Mouse (Mus musculus) midbrain, postnatal 0 days (tissue): ENCODE measurements around the gene Prss50. TPM values are rescaled to one million over a fixed set of nuclear protein-coding genes. Genes with fewer than 3 reads are reported as not detected.

Experiments
- ATAC-seq: fragments of 200-750 bp; cut with Nextera tagmentation; 2 replicates; pipeline ENCODE4 v1.8.0; 2017; ENCODE audit warnings: moderate number of reproducible peaks, mild to moderate bottlenecking, moderate TSS enrichment, moderate library complexity; ENCODE audit not compliant: low FRiP score
- DNase-seq: peaks from one replicate; pipeline ENCODE4 v3.0.0-alpha.2; 2015; ENCODE audit warnings: low spot score
- H3K27ac ChIP-seq: fragments of 300-500 bp; sonication (generic); 2 replicates; pipeline ENCODE4 v1.5.1; 2014; ENCODE audit warnings: low read depth, mild to moderate bottlenecking, low read length, mixed read lengths
- H3K27me3 ChIP-seq: fragments of 300-500 bp; sonication (generic); 2 replicates; pipeline ENCODE4 v1.6.1; 2014; ENCODE audit warnings: low read length, control low read depth, mixed read lengths; ENCODE audit not compliant: insufficient read depth
- H3K36me3 ChIP-seq: fragments of 300-500 bp; sonication (generic); 2 replicates; pipeline ENCODE4 v1.6.1; 2014; ENCODE audit warnings: low read length, control low read depth, mixed read lengths; ENCODE audit not compliant: insufficient read depth
- H3K4me1 ChIP-seq: fragments of 300-500 bp; sonication (generic); 2 replicates; pipeline ENCODE4 v1.6.1; 2014; ENCODE audit warnings: mild to moderate bottlenecking, control low read depth, antibody characterized with exemption, low read length, mixed read lengths; ENCODE audit not compliant: insufficient read depth
- H3K4me2 ChIP-seq: fragments of 300-500 bp; sonication (generic); 2 replicates; pipeline ENCODE4 v1.6.1; 2014; ENCODE audit warnings: low read depth, mild to moderate bottlenecking, low read length, mixed read lengths; ENCODE audit not compliant: poor library complexity, severe bottlenecking
- H3K4me3 ChIP-seq: fragments of 300-500 bp; sonication (generic); 2 replicates; pipeline ENCODE4 v1.5.1; 2014; ENCODE audit warnings: low read depth, mild to moderate bottlenecking, low read length, moderate library complexity
- H3K9ac ChIP-seq: fragments of 300-500 bp; sonication (generic); replicated peaks from 2 replicates; pipeline ENCODE4 v1.6.1; 2014; ENCODE audit warnings: mild to moderate bottlenecking, low read length, moderate library complexity, mixed read lengths; ENCODE audit not compliant: poor library complexity, severe bottlenecking
- H3K9me3 ChIP-seq: fragments of 300-500 bp; sonication (generic); 2 replicates; pipeline ENCODE4 v1.6.1; 2016; ENCODE audit warnings: low read length, control low read depth
- CTCF ChIP-seq: IDR thresholded peaks from 2 replicates; pipeline ENCODE4 v1.5.1; 2016; ENCODE audit warnings: antibody characterized with exemption, mild to moderate bottlenecking
- WGBS: fragments of 180-500 bp; shearing (Covaris S2); extraction: QIAGEN DNeasy Blood & Tissue Kit; methylation state at CpG from one replicate; pipeline ENCODE4 v1.1.7; 2014; 5-methylcytosine and 5-hydroxymethylcytosine counted together
- polyA plus RNA-seq: library from polyadenylated mRNA; unstranded; fragments of >200 nt; fragmentation: Nextera tagmentation; extraction: Ambion mirVana; gene quantifications from 2 replicates; pipeline ENCODE4 v1.2.1, GENCODE M21; 2015
- total RNA-seq: library from RNA; depleted of rRNA; stranded (reverse); fragments of >200 nt; gene quantifications from 2 replicates; pipeline ENCODE4 v1.2.3, GENCODE M21; 2014

The Prss50 gene
- total and polyA plus RNA-seq, 2 experiments from 2014 or later = 1.0 to 1.3 TPM

GRCm38 (mm10) chr9:110825832-110826231, 31.9 kb upstream of the Prss50 start:
- Histone ChIP-seq H3K36me3 (no peaks in the 10 kb centered on the region), H3K4me3 (no peak overlapping the region), H3K27ac (no peak overlapping the region), H3K4me1 (no peaks in the 10 kb centered on the region), H3K9ac (no peak overlapping the region), H3K27me3 (no peaks in the 10 kb centered on the region), H3K9me3 (no peaks in the 10 kb centered on the region), H3K4me2 (no peak overlapping the region)
- ATAC-seq = no peak
- TF ChIP-seq CTCF = no peak
- WGBS = 69% methylated on average over 7 of the region's 7 CpGs
- no peak for DNase-seq

GRCm38 (mm10) chr9:110826390-110826789, 31.4 kb upstream of the Prss50 start, which contains the start of gene Prss43:
TSS of gene Prss43 (plus strand) at chr9:110826690.
- ATAC-seq = no peak
- Histone ChIP-seq H3K9ac (no peak within 1 kb of the TSS), H3K27me3 (no peaks in the 10 kb centered on the region), H3K36me3 (no peaks in the 10 kb centered on the region), H3K27ac (no peak within 1 kb of the TSS), H3K4me3 (no peak within 1 kb of the TSS), H3K4me1 (no peaks in the 10 kb centered on the region), H3K9me3 (no peaks in the 10 kb centered on the region), H3K4me2 (no peak within 1 kb of the TSS)
- no peak for DNase-seq
- 86% methylated on average over 3 of the region's 3 CpGs for WGBS
- TF ChIP-seq CTCF = no peak

- DNase-seq (no peak), ATAC-seq (no peak)
- Histone ChIP-seq H3K4me1 (no peaks in the 10 kb centered on the region), H3K36me3 (no peaks in the 10 kb centered on the region), H3K9me3 (no peaks in the 10 kb centered on the region), H3K27me3 (no peaks in the 10 kb centered on the region), H3K4me2 (no peak overlapping the region), H3K4me3 (no peak overlapping the region), H3K27ac (no peak overlapping the region), H3K9ac (no peak overlapping the region)
- no peak for TF ChIP-seq CTCF
- WGBS = 70% methylated on average over 5 of the region's 5 CpGs
Measured at GRCm38 (mm10) chr9:110833021-110833420, 24.7 kb upstream of the Prss50 start.

- Histone ChIP-seq H3K36me3 (no peaks in the 10 kb centered on the region), H3K4me2 (no peak within 1 kb of the TSS), H3K4me1 (no peaks in the 10 kb centered on the region), H3K9ac (no peak within 1 kb of the TSS), H3K4me3 (no peak within 1 kb of the TSS), H3K27me3 (no peaks in the 10 kb centered on the region), H3K9me3 (no peaks in the 10 kb centered on the region), H3K27ac (no peak within 1 kb of the TSS)
- DNase-seq (no peak), ATAC-seq (no peak)
- 71% methylated on average over 19 of the region's 19 CpGs for WGBS
- no peak for TF ChIP-seq CTCF
Measured at GRCm38 (mm10) chr9:110834411-110834810, 23.4 kb upstream of the Prss50 start, which contains the start of gene Prss45. TSS of gene Prss45 (plus strand) at chr9:110834588.

- H3K9me3 ChIP-seq = no peaks in the 10 kb centered on the region
- H3K4me3 ChIP-seq = no peak overlapping the region
- no peaks in the 10 kb centered on the region for H3K4me1 ChIP-seq
- no peak overlapping the region for H3K27ac ChIP-seq
- WGBS = 46% methylated on average over 10 of the region's 10 CpGs
- H3K36me3 ChIP-seq = no peaks in the 10 kb centered on the region
- ATAC-seq (no peak), DNase-seq (no peak)
- no peaks in the 10 kb centered on the region for H3K27me3 ChIP-seq
- H3K4me2 ChIP-seq = no peak overlapping the region
- TF ChIP-seq CTCF = no peak
- no peak overlapping the region for H3K9ac ChIP-seq
Measured at GRCm38 (mm10) chr9:110834961-110835360, 22.8 kb upstream of the Prss50 start.

- Histone ChIP-seq H3K36me3 (no peaks in the 10 kb centered on the region), H3K4me1 (no peaks in the 10 kb centered on the region), H3K4me2 (no peak overlapping the region), H3K4me3 (no peak overlapping the region), H3K9ac (no peak overlapping the region), H3K9me3 (no peaks in the 10 kb centered on the region), H3K27ac (no peak overlapping the region), H3K27me3 (no peaks in the 10 kb centered on the region)
- 57% methylated on average over 2 of the region's 2 CpGs for WGBS
- ATAC-seq = peak; percentile 49; the same call in 1 of the 2 replicates
- TF ChIP-seq CTCF = no peak
- DNase-seq = peak; percentile 55
Measured at GRCm38 (mm10) chr9:110836112-110836511, 21.7 kb upstream of the Prss50 start.
